Mouse (Mus musculus) heart, embryonic 13.5 days (tissue): Measurements from ENCODE around the gene Rabgap1l. TPM values are rescaled to one million over a fixed set of nuclear protein-coding genes. Genes with fewer than 3 reads are reported as not detected.

ENCODE experiments used
- ATAC-seq: fragments of 200-750 bp; cut with Nextera tagmentation; 2 replicates; pipeline ENCODE4 v1.8.0; 2017; ENCODE audit warnings: moderate TSS enrichment; ENCODE audit not compliant: insufficient number of reproducible peaks, low FRiP score, low TSS enrichment; ENCODE audit errors: extremely low read depth
- H3K27ac ChIP-seq: fragments of 300-500 bp; sonication (generic); replicated peaks from 2 replicates; pipeline ENCODE4 v1.5.1; 2015; ENCODE audit warnings: moderate library complexity, mild to moderate bottlenecking, inconsistent platforms
- H3K27me3 ChIP-seq: fragments of 300-500 bp; sonication (generic); replicated peaks from 2 replicates; pipeline ENCODE4 v1.6.1; 2015; ENCODE audit warnings: mild to moderate bottlenecking, inconsistent platforms
- H3K36me3 ChIP-seq: fragments of 300-500 bp; sonication (generic); 2 replicates; pipeline ENCODE4 v1.6.1; 2015; ENCODE audit warnings: mild to moderate bottlenecking, inconsistent platforms
- H3K4me1 ChIP-seq: fragments of 300-500 bp; sonication (generic); 2 replicates; pipeline ENCODE4 v1.6.1; 2015; ENCODE audit warnings: inconsistent platforms
- H3K4me2 ChIP-seq: fragments of 300-500 bp; sonication (generic); 2 replicates; pipeline ENCODE4 v1.6.1; 2015; ENCODE audit warnings: inconsistent platforms, mild to moderate bottlenecking, moderate library complexity
- H3K4me3 ChIP-seq: fragments of 300-500 bp; sonication (generic); 2 replicates; pipeline ENCODE4 v1.5.1; 2015; ENCODE audit warnings: moderate library complexity, mild to moderate bottlenecking, inconsistent platforms
- H3K9ac ChIP-seq: fragments of 300-500 bp; sonication (generic); 2 replicates; pipeline ENCODE4 v1.6.1; 2015; ENCODE audit warnings: inconsistent platforms, mild to moderate bottlenecking, moderate library complexity
- H3K9me3 ChIP-seq: fragments of 300-500 bp; sonication (generic); 2 replicates; pipeline ENCODE4 v1.6.1; 2016; ENCODE audit warnings: inconsistent platforms
- WGBS: fragments of 180-500 bp; shearing (Covaris S2); methylation state at CpG from one replicate; pipeline ENCODE4 v1.1.7; 2015; ENCODE audit warnings: mixed read lengths; 5-methylcytosine and 5-hydroxymethylcytosine counted together
- polyA plus RNA-seq: library from polyadenylated mRNA; unstranded; fragments of >200 nt; fragmentation: Nextera tagmentation; extraction: Ambion mirVana; gene quantifications from 2 replicates; pipeline ENCODE4 v1.2.1, GENCODE M21; 2015

Rabgap1l gene
- polyA plus RNA-seq, 1 experiment from 2014 or later: 63.6 TPM

DNA sequence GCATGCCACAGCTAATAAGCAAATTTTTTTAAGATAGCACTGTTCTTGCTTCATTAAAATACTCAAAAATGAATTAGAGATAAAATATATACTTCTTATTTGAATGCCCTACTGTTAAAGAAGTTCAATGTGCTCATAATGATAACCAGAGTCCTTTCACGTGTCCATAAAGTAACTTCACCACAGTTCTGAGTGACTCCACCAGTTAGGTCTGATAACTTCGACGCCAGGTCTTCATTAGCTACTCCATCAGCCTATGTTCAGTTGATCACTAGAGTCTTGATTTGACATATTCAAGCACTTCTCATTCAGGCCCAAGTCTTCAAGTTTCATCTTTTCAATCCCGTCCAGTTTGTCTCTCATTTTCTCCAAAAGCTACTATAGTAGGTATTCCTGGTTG lies 565.8 kb downstream of the Rabgap1l start:
- Histone ChIP-seq H3K4me1 (no peaks in the 10 kb centered on the region), H3K4me3 (no peak overlapping the region), H3K36me3 (peaks cover 16% of the 10 kb centered on the region; the same call in 1 of the 2 replicates), H3K27me3 (no peaks in the 10 kb centered on the region), H3K27ac (no peak overlapping the region), H3K9ac (no peak overlapping the region), H3K4me2 (no peak overlapping the region), H3K9me3 (no peaks in the 10 kb centered on the region)
- 72% methylated on average over 4 of the region's 4 CpGs for WGBS
- ATAC-seq: no peak

DNA sequence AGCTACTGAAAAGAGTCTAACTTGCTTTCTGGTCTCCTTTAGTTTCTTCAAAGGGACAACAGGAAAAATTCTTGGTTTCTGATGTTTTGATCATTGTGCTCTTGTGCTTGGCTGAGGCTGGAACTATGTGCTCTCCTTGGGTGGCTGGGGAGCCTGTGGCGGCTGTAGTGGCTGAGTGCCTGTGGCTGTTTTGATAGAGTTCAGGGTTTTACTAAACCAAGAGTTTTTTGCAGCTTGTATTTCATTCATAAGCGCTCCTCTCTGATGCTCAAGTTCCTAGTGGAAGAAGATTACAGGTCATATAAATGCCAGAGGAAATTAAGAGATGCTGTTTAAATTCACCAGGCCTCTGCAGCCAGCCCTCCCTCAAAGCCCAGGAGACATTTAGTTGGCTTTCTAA lies 568.9 kb downstream of the Rabgap1l start:
- Histone ChIP-seq H3K4me1 (no peaks in the 10 kb centered on the region), H3K9ac (no peak overlapping the region)

DNA sequence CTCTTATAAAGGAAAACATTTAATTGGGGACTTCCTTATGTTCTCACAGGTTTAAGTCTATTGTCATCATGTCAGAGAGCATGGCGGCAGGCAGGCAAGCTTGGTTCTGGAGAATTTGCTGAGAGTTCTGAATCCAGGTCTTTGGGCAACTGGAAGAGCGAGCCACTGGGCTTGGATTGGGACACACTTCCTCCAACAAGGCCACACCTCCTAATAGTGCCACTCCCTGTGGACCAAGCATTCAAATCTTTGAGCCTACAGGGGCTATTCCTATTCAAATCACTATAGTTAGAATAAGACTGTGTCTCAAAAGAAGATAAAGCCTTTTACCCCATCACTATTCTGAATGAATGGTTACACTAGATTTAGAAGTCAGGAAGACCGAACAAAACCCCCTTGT lies 575.1 kb downstream of the Rabgap1l start:
- no peaks in the 10 kb centered on the region for H3K36me3 ChIP-seq
- no peaks in the 10 kb centered on the region for H3K9me3 ChIP-seq
- H3K4me1 ChIP-seq: peaks cover 9% of the 10 kb centered on the region; the same call in 1 of the 2 replicates
- H3K27ac ChIP-seq: no peak overlapping the region
- 82% methylated on average over 3 of the region's 3 CpGs for WGBS
- H3K4me2 ChIP-seq: no peak overlapping the region
- no peak for ATAC-seq
- H3K4me3 ChIP-seq: no peak overlapping the region
- no peaks in the 10 kb centered on the region for H3K27me3 ChIP-seq
- H3K9ac ChIP-seq: no peak overlapping the region

More for the DNA sequence above, 568.9 kb downstream of the Rabgap1l start:
- H3K9me3 ChIP-seq: no peaks in the 10 kb centered on the region
- no peak overlapping the region for H3K4me2 ChIP-seq
- no peak for ATAC-seq
- H3K27me3 ChIP-seq: no peaks in the 10 kb centered on the region
- no peak overlapping the region for H3K4me3 ChIP-seq
- H3K36me3 ChIP-seq: peaks cover 16% of the 10 kb centered on the region; the same call in 1 of the 2 replicates
- WGBS: 75% methylated on average over 2 of the region's 2 CpGs
- no peak overlapping the region for H3K27ac ChIP-seq

DNA sequence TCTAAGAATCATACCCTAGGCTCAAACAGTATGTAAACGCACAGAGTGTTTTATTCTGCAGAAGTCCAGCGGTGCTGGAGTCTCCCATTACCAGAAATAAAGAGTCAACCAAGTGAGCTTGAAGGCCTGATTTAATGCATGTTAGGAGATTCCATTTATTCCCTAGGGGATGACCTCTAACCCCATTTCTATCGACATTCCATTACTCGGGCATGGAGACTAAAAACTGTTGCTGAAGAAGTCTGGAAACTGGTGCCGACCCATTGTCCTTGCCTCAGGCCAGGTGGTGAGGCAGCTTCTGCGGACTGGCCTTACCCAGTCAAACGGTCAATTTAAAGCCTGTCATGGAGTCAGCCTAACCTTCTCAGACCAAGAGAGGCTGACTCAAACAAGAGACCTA lies 578.8 kb downstream of the Rabgap1l start:
- Histone ChIP-seq H3K4me1 (peaks cover 27% of the 10 kb centered on the region), H3K9ac (no peak overlapping the region), H3K4me3 (peak overlapping the region; percentile 92; the same call in 1 of the 2 replicates), H3K9me3 (no peaks in the 10 kb centered on the region), H3K27me3 (no peaks in the 10 kb centered on the region), H3K36me3 (no peaks in the 10 kb centered on the region), H3K27ac (no peak overlapping the region), H3K4me2 (peak overlapping the region; percentile 74; the same call in 1 of the 2 replicates)
- no peak for ATAC-seq
- WGBS: 87% methylated on average over 7 of the region's 7 CpGs

DNA sequence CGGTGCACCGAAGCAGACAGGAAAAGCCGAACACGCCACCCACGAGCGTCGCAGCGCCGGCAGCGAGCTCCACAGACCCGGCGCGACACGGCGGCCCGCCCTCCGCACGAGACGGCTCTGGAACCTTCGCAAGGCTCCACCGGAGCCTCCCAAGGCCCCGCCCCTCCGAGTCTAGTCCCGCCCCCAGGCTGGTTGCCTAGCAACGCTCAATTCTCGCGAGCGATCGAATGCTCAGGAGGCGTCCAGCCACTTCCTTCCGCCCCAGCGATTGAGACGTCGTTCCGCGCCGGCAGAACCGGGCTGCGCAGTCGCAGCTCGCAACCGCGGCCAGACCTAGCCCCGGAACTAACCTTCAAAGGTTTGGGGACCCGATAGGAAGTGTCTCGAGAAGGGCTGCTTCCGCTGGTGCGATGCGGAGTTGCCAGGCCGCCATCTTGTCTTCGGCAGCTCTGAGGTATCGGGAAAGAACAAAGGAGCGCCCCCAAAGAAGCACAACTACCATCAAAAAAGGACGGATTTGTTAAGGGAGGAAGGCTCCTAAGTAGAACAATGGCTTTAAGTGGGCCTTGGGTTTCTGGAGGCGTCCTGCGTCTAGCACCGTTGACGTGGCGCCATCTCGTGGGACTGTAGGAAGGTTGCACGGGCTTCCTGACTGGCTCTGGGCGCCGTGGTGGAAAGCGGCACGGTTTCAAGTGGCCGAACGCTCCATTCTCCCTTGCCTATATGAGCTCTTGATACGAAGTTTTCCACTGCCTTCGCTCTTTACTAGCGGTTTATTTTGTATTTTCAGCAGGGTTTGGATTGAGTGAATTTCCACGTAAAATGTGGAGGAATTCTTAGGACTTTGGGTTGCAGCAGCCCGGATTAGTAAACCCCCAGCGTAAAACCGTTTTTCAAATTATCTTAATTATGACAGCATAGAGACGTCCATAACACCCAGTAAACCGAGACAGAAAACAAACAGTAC lies 580.0 kb downstream of the Rabgap1l start, which contains the start of gene Cacybp:
TSS of gene Cacybp (minus strand) at position 173 of the 967 bp plus-strand sequence.
- H3K36me3 ChIP-seq: peaks cover 3% of the 10 kb centered on the region
- H3K9me3 ChIP-seq: no peaks in the 10 kb centered on the region
- no peaks in the 10 kb centered on the region for H3K27me3 ChIP-seq
- peak within 1 kb of the TSS; percentile 98 for H3K27ac ChIP-seq
- H3K4me1 ChIP-seq: peaks cover 27% of the 10 kb centered on the region
- H3K4me2 ChIP-seq: peak within 1 kb of the TSS; percentile 74
- H3K4me3 ChIP-seq: peak within 1 kb of the TSS; percentile 92
- peak within 1 kb of the TSS; percentile 96 for H3K9ac ChIP-seq
- WGBS: under 1% methylated on average over 76 of the region's 76 CpGs
- ATAC-seq: peak; percentile 96

DNA sequence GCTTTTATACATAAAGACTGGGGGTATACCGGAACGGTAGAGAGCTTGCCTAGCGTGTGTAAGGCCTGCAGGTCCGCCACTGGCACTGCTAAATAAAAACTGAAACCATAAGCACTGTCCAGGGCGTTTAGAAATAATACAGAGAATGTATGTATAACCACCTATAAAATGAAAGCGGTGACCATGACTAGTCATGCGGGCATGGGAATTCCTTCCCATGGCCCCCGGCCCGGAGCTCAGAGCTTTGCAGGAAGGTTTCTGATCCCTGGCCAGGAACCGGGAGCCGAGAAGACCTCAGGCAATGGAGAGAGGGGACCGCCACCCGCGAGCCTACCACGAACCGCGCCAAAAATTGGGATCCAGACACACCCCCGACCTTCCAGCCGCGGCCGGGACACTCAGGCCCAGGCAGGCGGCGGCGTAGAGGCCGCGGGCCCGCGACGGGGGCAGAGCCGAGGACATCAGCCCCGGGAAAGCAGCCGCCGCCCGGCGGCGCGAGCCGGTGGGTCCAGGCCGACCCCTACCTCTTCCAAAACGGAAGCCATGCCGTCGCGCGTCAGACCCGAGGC lies 580.8 kb downstream of the Rabgap1l start:
- H3K27me3 ChIP-seq: no peaks in the 10 kb centered on the region
- no peaks in the 10 kb centered on the region for H3K9me3 ChIP-seq
- peaks cover 11% of the 10 kb centered on the region for H3K36me3 ChIP-seq
- 0% methylated on average over 44 of the region's 45 CpGs for WGBS
- peak overlapping the region; percentile 92 for H3K4me3 ChIP-seq
- H3K9ac ChIP-seq: peak overlapping the region; percentile 96
- peak overlapping the region; percentile 74 for H3K4me2 ChIP-seq
- peak; percentile 61 for ATAC-seq
- H3K27ac ChIP-seq: peak overlapping the region; percentile 97
- peaks cover 27% of the 10 kb centered on the region for H3K4me1 ChIP-seq

DNA sequence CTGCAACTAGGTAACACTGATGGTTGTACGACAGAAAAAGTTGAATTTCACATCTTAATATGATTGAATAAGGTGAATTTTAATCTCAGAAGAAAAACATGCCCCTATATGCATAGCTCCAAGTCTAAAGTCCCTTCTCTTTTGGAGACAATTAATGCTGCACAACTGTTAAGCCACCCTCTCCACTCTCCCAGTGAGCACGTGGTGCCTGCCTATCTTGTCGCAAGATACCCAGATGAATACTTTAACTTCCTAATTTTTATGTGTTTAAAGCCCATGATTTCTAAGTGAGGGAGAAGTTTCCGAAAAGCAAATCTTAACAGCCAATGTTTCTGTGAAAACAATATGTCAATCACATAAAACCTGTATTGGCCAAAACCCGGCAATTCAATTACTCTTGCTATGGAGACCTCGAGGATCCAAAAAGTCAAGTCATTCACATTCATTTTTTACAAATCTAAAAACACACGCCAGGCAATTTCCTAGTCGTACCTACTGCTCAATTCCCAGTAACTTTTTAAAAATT lies 581.4 kb downstream of the Rabgap1l start:
- Histone ChIP-seq H3K4me3 (peak overlapping the region; percentile 92), H3K4me1 (peaks cover 27% of the 10 kb centered on the region), H3K9ac (peak overlapping the region; percentile 96), H3K9me3 (no peaks in the 10 kb centered on the region), H3K27ac (peak overlapping the region; percentile 97), H3K27me3 (no peaks in the 10 kb centered on the region), H3K4me2 (peak overlapping the region; percentile 74), H3K36me3 (peaks cover 16% of the 10 kb centered on the region)
- ATAC-seq: no peak
- 1% methylated on average over 8 of the region's 8 CpGs for WGBS

DNA sequence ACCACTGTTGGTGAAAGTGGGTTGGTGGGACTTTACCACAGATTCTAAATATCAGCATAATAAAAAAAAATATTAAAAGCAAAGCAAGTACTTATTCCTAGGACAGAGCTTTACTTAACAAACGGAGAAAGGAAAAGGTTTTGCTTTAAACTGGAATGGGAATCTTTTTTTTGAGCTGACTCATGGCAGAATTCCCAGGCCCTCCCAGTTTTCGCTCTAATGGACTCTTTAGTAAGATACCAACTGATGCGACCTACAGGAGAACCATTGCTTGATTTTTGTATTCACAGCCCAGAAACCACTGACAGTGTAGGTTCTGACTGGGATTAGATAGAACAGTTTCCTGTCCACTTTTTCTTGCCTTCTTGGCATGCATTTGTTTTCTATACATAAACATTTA lies 582.4 kb downstream of the Rabgap1l start:
- ATAC-seq: no peak
- peak overlapping the region; percentile 92 for H3K4me3 ChIP-seq
- peak overlapping the region; percentile 74 for H3K4me2 ChIP-seq
- WGBS: 52% methylated on average over 3 of the region's 3 CpGs
- peak overlapping the region; percentile 96; the same call in 1 of the 2 replicates for H3K9ac ChIP-seq
- no peaks in the 10 kb centered on the region for H3K27me3 ChIP-seq
- H3K9me3 ChIP-seq: no peaks in the 10 kb centered on the region
- no peak overlapping the region for H3K27ac ChIP-seq
- H3K4me1 ChIP-seq: peaks cover 27% of the 10 kb centered on the region
- H3K36me3 ChIP-seq: peaks cover 27% of the 10 kb centered on the region

DNA sequence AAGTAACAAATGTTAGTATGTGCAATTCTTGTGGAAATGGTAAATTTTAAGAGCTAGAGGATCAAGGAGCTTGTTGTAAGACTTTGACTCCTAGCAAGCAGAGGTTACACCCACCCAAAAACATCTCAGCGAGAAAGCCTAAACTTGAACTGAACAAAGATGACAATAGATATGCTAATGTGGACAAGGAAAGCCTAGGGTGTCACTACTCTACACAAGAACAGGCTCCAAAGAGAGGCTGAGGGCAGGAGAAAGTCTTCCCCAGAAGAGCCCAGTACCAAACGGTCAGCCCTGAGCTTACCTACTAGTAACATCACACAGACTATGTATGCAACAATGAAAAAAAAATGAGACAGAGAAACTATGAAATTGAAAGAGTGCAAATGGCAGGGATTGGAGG lies 583.2 kb downstream of the Rabgap1l start:
- H3K9ac ChIP-seq: no peak overlapping the region
- H3K27ac ChIP-seq: no peak overlapping the region
- no peak overlapping the region for H3K4me2 ChIP-seq
- no peaks in the 10 kb centered on the region for H3K27me3 ChIP-seq
- WGBS: 83% methylated on average over 2 of the region's 2 CpGs
- no peak overlapping the region for H3K4me3 ChIP-seq
- peaks cover 34% of the 10 kb centered on the region for H3K36me3 ChIP-seq
- H3K9me3 ChIP-seq: no peaks in the 10 kb centered on the region
- no peak for ATAC-seq
- H3K4me1 ChIP-seq: peaks cover 27% of the 10 kb centered on the region

DNA sequence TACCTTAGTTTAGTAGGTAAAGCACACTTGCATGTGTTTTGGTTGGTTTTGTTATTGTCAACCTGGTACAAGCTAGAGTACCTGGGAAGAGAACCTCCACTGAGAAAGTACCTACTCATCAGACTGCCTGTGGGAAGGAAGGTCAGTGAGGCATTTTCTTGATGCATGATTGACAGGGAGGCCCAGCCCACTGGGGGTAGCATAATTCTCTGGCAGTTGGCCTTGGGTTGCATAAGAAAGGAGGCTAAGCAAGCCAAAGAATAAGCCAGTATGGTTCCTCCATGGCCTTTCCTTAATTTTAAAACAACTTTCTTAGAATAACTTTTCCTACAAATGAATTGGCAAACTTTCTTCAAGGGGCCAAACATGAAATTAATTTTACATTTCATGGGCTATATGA lies 587.5 kb downstream of the Rabgap1l start:
- no peak overlapping the region for H3K9ac ChIP-seq
- H3K27me3 ChIP-seq: no peaks in the 10 kb centered on the region
- no peak overlapping the region for H3K4me2 ChIP-seq
- no peak for ATAC-seq
- no peak overlapping the region for H3K4me3 ChIP-seq
- H3K36me3 ChIP-seq: peaks cover 76% of the 10 kb centered on the region
- no peaks in the 10 kb centered on the region for H3K9me3 ChIP-seq
- H3K4me1 ChIP-seq: peaks cover 7% of the 10 kb centered on the region
- H3K27ac ChIP-seq: no peak overlapping the region

DNA sequence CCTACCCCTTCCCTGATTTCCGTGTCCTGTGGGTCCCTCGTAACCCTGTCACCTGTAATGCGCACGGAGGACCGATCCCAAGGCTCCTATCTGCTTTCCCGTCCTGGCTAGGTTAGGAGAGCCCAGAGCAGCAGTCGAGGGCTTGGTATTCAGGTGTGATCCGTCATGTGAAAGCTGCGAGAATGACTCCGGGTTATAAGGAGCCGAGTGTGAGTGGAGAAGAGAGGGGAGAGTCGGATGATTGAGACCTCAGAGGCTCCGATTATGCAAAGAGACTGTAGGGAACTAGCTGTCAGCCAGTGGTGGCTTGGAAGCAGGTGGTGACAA lies 597.7 kb downstream of the Rabgap1l start:
- Histone ChIP-seq H3K9me3 (no peaks in the 10 kb centered on the region), H3K4me2 (peak overlapping the region; percentile 91), H3K36me3 (peaks cover 31% of the 10 kb centered on the region), H3K27ac (peak overlapping the region; percentile 78), H3K27me3 (no peaks in the 10 kb centered on the region), H3K9ac (peak overlapping the region; percentile 87), H3K4me3 (peak overlapping the region; percentile 72), H3K4me1 (peaks cover 16% of the 10 kb centered on the region)
- peak; percentile 11; the same call in 1 of the 2 replicates for ATAC-seq
- 0% methylated on average over 13 of the region's 13 CpGs for WGBS
